Mouse (Mus musculus): ENCODE results near the gene Hist1h2bk. TPM values are rescaled to one million over a fixed set of nuclear protein-coding genes. Genes with fewer than 3 reads are reported as not detected.
A peak's percentile ranks its signal among the peaks of the same experiment; 100 is the strongest.

Gene Hist1h2bk
- polyA plus RNA-seq, 1 experiment from 2014 or later: 8.2 TPM

DNA sequence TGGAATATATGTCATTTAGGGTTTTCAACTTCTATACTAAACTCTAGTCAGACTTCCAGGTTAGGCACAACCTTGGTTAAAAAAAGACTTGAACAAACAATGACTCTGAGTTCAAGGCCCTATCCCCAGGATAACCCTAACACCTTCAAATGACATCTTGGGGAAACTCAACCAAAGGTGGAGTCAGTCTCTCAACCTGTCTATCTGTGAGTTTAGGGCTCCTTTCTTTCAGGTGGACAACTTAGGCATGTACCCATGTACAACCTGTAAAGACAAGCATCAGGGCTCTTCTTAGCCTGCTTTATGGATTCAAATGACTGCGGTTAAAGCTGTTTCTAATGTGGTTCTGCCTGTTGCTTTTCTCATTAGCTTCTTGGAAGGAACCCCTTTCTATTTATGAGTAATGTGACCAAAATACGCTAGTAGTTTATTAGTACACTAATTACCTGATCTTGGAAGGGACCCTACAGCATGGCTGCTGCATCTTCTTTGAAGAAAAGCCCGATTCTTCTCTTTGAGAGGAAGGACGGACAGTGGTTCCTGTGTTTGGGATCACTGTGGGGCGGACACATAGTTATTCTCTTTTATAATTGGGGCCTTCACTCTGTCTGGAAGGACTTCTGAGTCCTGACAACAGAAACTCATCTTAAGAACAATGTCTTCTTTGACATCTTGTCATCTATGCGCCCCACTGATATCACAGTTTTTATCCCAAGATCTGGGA, 8.9 kb downstream of the Hist1h2bk start:
- peak overlapping the region; percentile 61 for H3K4me2 ChIP-seq (replicated peaks; ENCODE audit: low read depth, low read length)
- peak overlapping the region; percentile 49; the same call in 1 of the 2 replicates for H3K4me3 ChIP-seq (ENCODE audit: low read length)
- peaks cover 25% of the 10 kb centered on the region for H3K4me1 ChIP-seq (ENCODE audit: insufficient read depth, low read length)
- H3K36me3 ChIP-seq (ENCODE audit: insufficient read depth, low read length): no peaks in the 10 kb centered on the region
- H3K27me3 ChIP-seq (ENCODE audit: insufficient read depth, low read length): no peaks in the 10 kb centered on the region
- peak overlapping the region; percentile 75; the same call in 1 of the 2 replicates for H3K27ac ChIP-seq (ENCODE audit: low read length)
- H3K9me3 ChIP-seq (ENCODE audit: low read length): no peaks in the 10 kb centered on the region
- 88% methylated on average over 6 of the region's 6 CpGs for WGBS
- no peak overlapping the region for H3K9ac ChIP-seq (replicated peaks; ENCODE audit: low read length)
- no peak for ATAC-seq (ENCODE audit: low FRiP score, low TSS enrichment)

GRCm38 (mm10) chr13:22045311-22045710, 9.6 kb downstream of the Hist1h2bk start:
- H3K4me2 ChIP-seq (replicated peaks; ENCODE audit: low read depth, low read length): no peak overlapping the region
- H3K36me3 ChIP-seq (ENCODE audit: insufficient read depth, low read length): no peaks in the 10 kb centered on the region
- no peak overlapping the region for H3K9ac ChIP-seq (replicated peaks; ENCODE audit: low read length)
- H3K27me3 ChIP-seq (ENCODE audit: insufficient read depth, low read length): no peaks in the 10 kb centered on the region
- H3K4me1 ChIP-seq (ENCODE audit: insufficient read depth, low read length): peaks cover 19% of the 10 kb centered on the region
- no peaks in the 10 kb centered on the region for H3K9me3 ChIP-seq (ENCODE audit: low read length)
- H3K4me3 ChIP-seq (ENCODE audit: low read length): no peak overlapping the region
- no peak overlapping the region for H3K27ac ChIP-seq (ENCODE audit: low read length)
- 65% methylated on average over 2 of the region's 2 CpGs for WGBS
- ATAC-seq (ENCODE audit: low FRiP score, low TSS enrichment): no peak

DNA sequence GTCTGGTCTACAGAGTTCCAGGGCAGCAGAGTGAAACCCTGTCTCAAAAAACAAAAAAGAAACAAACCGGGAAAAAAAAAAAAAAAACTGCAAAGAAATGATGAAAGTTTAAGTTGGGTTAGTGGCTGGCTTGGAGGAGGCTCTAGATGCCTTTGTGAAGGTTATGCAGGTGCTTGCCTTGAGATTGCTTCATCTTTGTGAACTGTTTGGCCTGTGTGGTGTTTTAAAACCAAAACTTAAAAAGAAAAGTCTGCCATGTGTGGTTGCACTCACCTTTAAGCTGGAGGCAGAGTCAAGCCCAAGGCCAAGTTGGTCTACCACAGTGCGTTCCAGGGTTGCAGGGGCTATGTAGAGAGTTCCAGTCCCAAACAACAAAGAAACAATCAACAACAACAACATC, 13.4 kb downstream of the Hist1h2bk start:
- Histone ChIP-seq H3K4me3 (ENCODE audit: low read length) (no peak overlapping the region), H3K4me1 (ENCODE audit: insufficient read depth, low read length) (peaks cover 9% of the 10 kb centered on the region; the same call in 1 of the 2 replicates), H3K36me3 (ENCODE audit: insufficient read depth, low read length) (no peaks in the 10 kb centered on the region), H3K9ac (replicated peaks; ENCODE audit: low read length) (no peak overlapping the region), H3K4me2 (replicated peaks; ENCODE audit: low read depth, low read length) (no peak overlapping the region), H3K27me3 (ENCODE audit: insufficient read depth, low read length) (no peaks in the 10 kb centered on the region), H3K27ac (ENCODE audit: low read length) (no peak overlapping the region), H3K9me3 (ENCODE audit: low read length) (no peaks in the 10 kb centered on the region)
- ATAC-seq (ENCODE audit: low FRiP score, low TSS enrichment): no peak
- WGBS: 77% methylated on average over 2 of the region's 2 CpGs

DNA sequence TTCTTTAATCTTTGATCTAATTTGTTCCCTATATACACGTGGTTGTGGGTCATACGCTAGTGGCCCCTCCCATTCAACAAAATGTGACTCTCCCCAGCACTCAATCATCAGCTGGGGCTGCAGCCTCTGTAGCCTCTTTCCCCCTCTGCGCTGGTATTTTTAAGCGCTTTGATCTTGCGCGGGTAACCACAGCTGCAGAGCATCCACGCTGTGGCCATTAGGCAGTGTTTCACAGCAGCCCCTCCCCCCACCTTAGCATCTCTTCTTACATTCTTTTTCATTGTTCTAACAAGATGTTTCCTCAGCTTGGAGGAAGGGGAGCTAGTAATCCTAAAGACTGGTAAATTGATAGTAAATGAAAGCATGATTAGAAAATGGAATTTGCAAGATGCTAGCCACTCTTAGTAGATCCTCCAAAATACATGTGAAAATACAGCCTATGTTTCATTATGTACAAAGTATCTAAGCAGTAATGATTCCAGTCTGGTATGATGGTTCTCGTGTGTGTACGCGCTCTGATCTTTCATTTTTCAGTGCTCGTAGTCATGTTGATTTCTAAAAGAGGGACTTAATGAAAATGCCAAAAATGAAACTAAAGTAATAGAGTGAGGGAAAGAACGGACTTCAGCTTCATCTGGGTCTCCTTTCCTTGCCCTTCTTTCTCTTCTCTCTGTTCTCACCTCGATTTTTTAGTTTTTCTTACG, 14.2 kb downstream of the Hist1h2bk start:
- H3K27ac ChIP-seq (ENCODE audit: low read length): peak overlapping the region; percentile 93

DNA sequence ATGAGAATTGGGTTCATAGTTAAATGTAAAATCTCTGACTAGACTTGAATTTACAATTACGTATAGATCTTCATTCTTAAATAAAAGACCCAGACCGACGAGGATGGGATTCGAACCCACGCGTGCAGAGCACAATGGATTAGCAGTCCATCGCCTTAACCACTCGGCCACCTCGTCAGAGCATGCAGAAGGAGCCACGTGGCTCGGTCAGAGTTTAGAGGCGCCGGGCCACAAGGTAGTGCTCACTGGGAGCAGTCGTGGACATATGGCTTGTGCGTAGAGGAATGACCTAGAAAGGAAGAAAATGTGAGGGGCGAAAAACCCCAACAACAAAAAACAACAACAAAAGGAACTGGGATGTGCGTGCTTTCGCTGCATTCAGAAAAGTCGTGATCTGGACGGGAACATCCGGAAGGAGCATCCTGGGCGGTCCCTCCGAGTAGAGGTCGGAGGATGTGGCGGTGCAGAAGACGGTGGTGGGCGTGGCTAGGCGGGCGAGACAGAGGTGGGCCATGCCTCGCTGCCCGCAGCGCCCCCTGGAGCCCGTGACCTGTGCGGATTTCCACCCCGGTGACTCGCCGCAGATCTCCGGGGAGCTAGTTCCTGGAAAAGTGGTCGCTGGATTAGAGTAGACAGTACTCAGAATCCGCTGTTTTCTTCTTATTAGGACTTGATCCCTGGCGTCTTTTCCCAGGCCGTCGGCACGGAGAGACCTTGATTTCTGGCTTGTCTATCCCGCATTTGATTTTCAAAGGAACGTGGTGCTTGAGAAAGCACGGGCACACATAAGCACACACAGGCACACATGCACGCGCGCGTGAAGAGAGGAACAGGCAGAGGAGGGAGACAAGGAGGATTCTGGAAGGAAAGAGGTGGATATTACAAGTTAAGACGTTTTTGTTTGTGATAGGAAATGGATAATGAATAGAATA, 15.2 kb downstream of the Hist1h2bk start:
- Histone ChIP-seq H3K27me3 (ENCODE audit: insufficient read depth, low read length) (no peaks in the 10 kb centered on the region), H3K4me1 (ENCODE audit: insufficient read depth, low read length) (0 out of 2 replicates have a peak, but pooled peaks cover 3% of the 10 kb centered on the region), H3K27ac (ENCODE audit: low read length) (peak overlapping the region; percentile 93), H3K36me3 (ENCODE audit: insufficient read depth, low read length) (no peaks in the 10 kb centered on the region), H3K4me3 (ENCODE audit: low read length) (peak overlapping the region; percentile 60), H3K9ac (replicated peaks; ENCODE audit: low read length) (peak overlapping the region; percentile 78), H3K9me3 (ENCODE audit: low read length) (no peaks in the 10 kb centered on the region), H3K4me2 (replicated peaks; ENCODE audit: low read depth, low read length) (peak overlapping the region; percentile 84)
- peak; percentile 96 for ATAC-seq (ENCODE audit: low FRiP score, low TSS enrichment)
- WGBS: under 1% methylated on average over 52 of the region's 52 CpGs

More for the DNA sequence above, 14.2 kb downstream of the Hist1h2bk start:
- Histone ChIP-seq H3K36me3 (ENCODE audit: insufficient read depth, low read length) (no peaks in the 10 kb centered on the region), H3K9ac (replicated peaks; ENCODE audit: low read length) (peak overlapping the region; percentile 78), H3K4me2 (replicated peaks; ENCODE audit: low read depth, low read length) (peak overlapping the region; percentile 84), H3K27me3 (ENCODE audit: insufficient read depth, low read length) (no peaks in the 10 kb centered on the region), H3K4me3 (ENCODE audit: low read length) (peak overlapping the region; percentile 60), H3K4me1 (ENCODE audit: insufficient read depth, low read length) (0 out of 2 replicates have a peak, but pooled peaks cover 3% of the 10 kb centered on the region), H3K9me3 (ENCODE audit: low read length) (no peaks in the 10 kb centered on the region)
- 1% methylated on average over 14 of the region's 14 CpGs for WGBS
- ATAC-seq (ENCODE audit: low FRiP score, low TSS enrichment): peak; percentile 16; the same call in 1 of the 2 replicates

GRCm38 (mm10) chr13:22051523-22051859, 15.8 kb downstream of the Hist1h2bk start:
- H3K9me3 ChIP-seq (ENCODE audit: low read length): no peaks in the 10 kb centered on the region
- peak overlapping the region; percentile 60 for H3K4me3 ChIP-seq (ENCODE audit: low read length)
- H3K9ac ChIP-seq (replicated peaks; ENCODE audit: low read length): peak overlapping the region; percentile 78
- 13% methylated on average over 5 of the region's 5 CpGs for WGBS
- ATAC-seq (ENCODE audit: low FRiP score, low TSS enrichment): peak; percentile 31; the same call in 1 of the 2 replicates
- H3K4me1 ChIP-seq (ENCODE audit: insufficient read depth, low read length): 0 out of 2 replicates have a peak, but pooled peaks cover 3% of the 10 kb centered on the region
- H3K27me3 ChIP-seq (ENCODE audit: insufficient read depth, low read length): no peaks in the 10 kb centered on the region
- H3K27ac ChIP-seq (ENCODE audit: low read length): peak overlapping the region; percentile 93
- no peaks in the 10 kb centered on the region for H3K36me3 ChIP-seq (ENCODE audit: insufficient read depth, low read length)
- peak overlapping the region; percentile 84 for H3K4me2 ChIP-seq (replicated peaks; ENCODE audit: low read depth, low read length)

DNA sequence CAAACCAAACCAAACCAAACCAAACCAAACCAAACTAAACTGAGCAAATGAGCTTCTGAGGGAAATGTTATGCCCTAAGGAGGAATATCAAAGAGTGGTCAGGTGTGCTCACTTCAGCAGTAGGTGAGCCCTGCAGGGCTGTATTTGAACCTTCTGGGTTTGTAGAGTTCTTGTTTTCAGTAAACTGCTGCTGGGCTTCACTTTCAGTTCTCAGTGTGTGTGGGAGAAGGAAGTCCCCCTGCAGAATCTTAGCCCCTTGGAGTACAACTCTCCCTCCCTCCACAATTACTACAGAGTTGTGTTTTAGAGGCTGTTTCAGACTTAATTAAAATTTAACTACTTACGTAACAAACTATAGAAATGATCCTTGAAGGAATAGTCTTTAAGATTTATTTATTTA, 18.1 kb downstream of the Hist1h2bk start:
- Histone ChIP-seq H3K9ac (replicated peaks; ENCODE audit: low read length) (no peak overlapping the region), H3K4me1 (ENCODE audit: insufficient read depth, low read length) (0 out of 2 replicates have a peak, but pooled peaks cover 3% of the 10 kb centered on the region), H3K36me3 (ENCODE audit: insufficient read depth, low read length) (no peaks in the 10 kb centered on the region), H3K4me2 (replicated peaks; ENCODE audit: low read depth, low read length) (no peak overlapping the region), H3K27me3 (ENCODE audit: insufficient read depth, low read length) (no peaks in the 10 kb centered on the region), H3K9me3 (ENCODE audit: low read length) (no peaks in the 10 kb centered on the region), H3K27ac (ENCODE audit: low read length) (no peak overlapping the region), H3K4me3 (ENCODE audit: low read length) (no peak overlapping the region)
- 95% methylated on average over 1 of the region's 1 CpGs for WGBS
- ATAC-seq (ENCODE audit: low FRiP score, low TSS enrichment): no peak

DNA sequence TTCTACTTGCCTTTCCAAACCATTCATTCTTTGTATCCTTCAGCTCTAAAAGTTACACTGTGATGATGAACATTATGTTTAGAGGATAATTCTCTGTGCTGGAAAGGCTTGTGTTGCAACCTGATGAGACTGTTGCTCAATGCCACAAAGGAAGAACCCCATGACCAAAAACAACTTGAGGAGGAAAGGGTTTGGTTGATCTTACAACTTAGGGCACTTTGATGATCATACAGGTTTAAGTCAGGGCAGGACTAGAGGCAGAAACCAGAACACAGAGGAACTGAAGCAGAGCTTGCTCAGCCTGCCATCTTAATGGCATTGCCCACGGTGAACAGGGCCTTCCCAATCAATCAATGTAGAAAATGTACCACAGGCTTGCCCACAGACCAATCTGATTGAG, 25.8 kb downstream of the Hist1h2bk start:
- Histone ChIP-seq H3K9me3 (ENCODE audit: low read length) (no peaks in the 10 kb centered on the region), H3K4me1 (ENCODE audit: insufficient read depth, low read length) (no peaks in the 10 kb centered on the region), H3K36me3 (ENCODE audit: insufficient read depth, low read length) (no peaks in the 10 kb centered on the region), H3K4me3 (ENCODE audit: low read length) (no peak overlapping the region), H3K9ac (replicated peaks; ENCODE audit: low read length) (no peak overlapping the region), H3K27me3 (ENCODE audit: insufficient read depth, low read length) (no peaks in the 10 kb centered on the region), H3K27ac (ENCODE audit: low read length) (no peak overlapping the region), H3K4me2 (replicated peaks; ENCODE audit: low read depth, low read length) (no peak overlapping the region)
- no peak for ATAC-seq (ENCODE audit: low FRiP score, low TSS enrichment)
- WGBS: 75% methylated on average over 1 of the region's 1 CpGs

- Histone ChIP-seq H3K9me3 (ENCODE audit: low read length) (no peaks in the 10 kb centered on the region), H3K27ac (ENCODE audit: low read length) (no peak overlapping the region), H3K27me3 (ENCODE audit: insufficient read depth, low read length) (no peaks in the 10 kb centered on the region), H3K4me2 (replicated peaks; ENCODE audit: low read depth, low read length) (no peak overlapping the region), H3K4me3 (ENCODE audit: low read length) (no peak overlapping the region), H3K4me1 (ENCODE audit: insufficient read depth, low read length) (no peaks in the 10 kb centered on the region), H3K36me3 (ENCODE audit: insufficient read depth, low read length) (no peaks in the 10 kb centered on the region), H3K9ac (replicated peaks; ENCODE audit: low read length) (no peak overlapping the region)
- WGBS: 45% methylated on average over 1 of the region's 1 CpGs
- no peak for ATAC-seq (ENCODE audit: low FRiP score, low TSS enrichment)
Measured at GRCm38 (mm10) chr13:22063468-22063867, 27.8 kb downstream of the Hist1h2bk start.

All from kidney, embryonic 16.5 days (tissue).